7 mouse cellular contexts compared by ENCODE assay signal in the genomic region with DNA sequence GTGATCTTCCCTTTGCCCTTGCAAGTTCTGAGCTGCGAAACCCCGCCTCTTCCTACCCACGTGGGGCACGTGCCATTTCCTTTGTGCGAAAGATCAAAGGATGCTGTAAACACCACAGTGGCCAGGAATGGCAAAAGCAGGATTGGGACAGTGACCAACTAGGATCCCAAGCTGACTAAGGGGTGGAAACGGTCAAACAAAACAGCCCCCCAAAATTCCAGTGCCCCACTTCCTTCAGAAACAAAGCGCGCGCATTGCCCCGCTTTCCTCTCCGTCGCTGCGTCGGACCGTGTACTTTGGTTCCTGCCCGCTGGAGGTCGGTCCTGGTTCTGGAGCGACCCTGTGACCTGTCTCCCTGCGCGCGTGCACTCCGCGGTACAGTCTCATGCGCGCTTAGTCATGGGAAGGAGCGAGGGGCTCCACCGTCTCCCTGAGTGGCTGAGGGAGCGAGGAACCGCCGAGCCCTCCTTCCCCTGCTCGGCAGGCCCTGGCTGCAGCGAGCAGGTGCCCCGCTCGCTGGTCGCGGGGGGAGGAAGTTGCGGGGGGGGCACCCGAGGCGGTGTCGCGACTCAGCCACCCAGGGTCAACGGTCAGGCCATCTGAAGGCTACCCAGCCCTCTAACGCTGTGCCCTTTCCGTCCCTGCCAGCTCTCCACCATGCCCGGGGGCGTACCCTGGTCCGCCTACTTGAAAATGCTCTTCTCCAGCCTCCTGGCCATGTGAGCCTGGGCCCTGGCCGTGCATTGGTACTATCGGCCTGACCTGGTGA. TPM values are rescaled to one million over a fixed set of nuclear protein-coding genes. Genes with fewer than 3 reads are reported as not detected.
A peak's percentile ranks its signal among the peaks of the same experiment; 100 is the strongest.
DNase-seq lines count a peak whose midpoint lies in the region; ATAC-seq and TF ChIP-seq lines count a peak whose summit lies in the region.
"Not testable (repeated sequence)": the region's sequence is repeated elsewhere in the genome, so short reads cannot be mapped to it uniquely, and the experiment has no call there.

A gene (plus strand): TSS at position 410 of the 769 bp plus-strand sequence.

- peak within 1 kb of the TSS; percentile 64 for H3K4me3 ChIP-seq in embryonic facial prominence, embryonic 10.5 days
- peak within 1 kb of the TSS; percentile 41 for H3K4me3 ChIP-seq in intestine, postnatal 0 days (ENCODE audit: low read depth, low read length)
- peak within 1 kb of the TSS; percentile 63 for H3K4me3 ChIP-seq in midbrain, embryonic 10.5 days

- peak within 1 kb of the TSS; percentile 89 for H3K27ac ChIP-seq in embryonic facial prominence, embryonic 10.5 days (replicated peaks)
- H3K27ac ChIP-seq in intestine, postnatal 0 days (ENCODE audit: low read depth, low read length), result not testable (repeated sequence)
- peak within 1 kb of the TSS; percentile 87 for H3K27ac ChIP-seq in midbrain, embryonic 10.5 days (replicated peaks)

- not testable (repeated sequence) for TF ChIP-seq CTCF in intestine, postnatal 0 days (IDR thresholded peaks at IDR 0.05; ENCODE audit: low read depth)

- H3K36me3 ChIP-seq in embryonic facial prominence, embryonic 10.5 days (replicated peaks); intestine, postnatal 0 days (ENCODE audit: control insufficient read depth, insufficient read depth); midbrain, embryonic 10.5 days: not testable (repeated sequence)

- peak within 1 kb of the TSS; percentile 34; the same call in 1 of the 2 replicates for H3K9ac ChIP-seq in intestine, postnatal 0 days (ENCODE audit: low read depth, low read length)

- not testable (repeated sequence) for H3K9me3 ChIP-seq in embryonic facial prominence, embryonic 10.5 days; intestine, postnatal 0 days (ENCODE audit: control insufficient read depth); midbrain, embryonic 10.5 days (replicated peaks)

- intact Hi-C loops in left cerebral cortex, postnatal 4 days (cut with DNase I), result not testable (repeated sequence)

- DNase-seq in adrenal gland, postnatal 14 days, result peak; percentile 60
- peak; percentile 69 for DNase-seq in embryonic facial prominence, embryonic 10.5 days (ENCODE audit: low spot score)
- not testable (repeated sequence) for DNase-seq in gonadal fat pad, adult 2 months (ENCODE audit: low read depth)
- peak; percentile 35 for DNase-seq in left cerebral cortex, postnatal 4 days
- peak; percentile 67 for DNase-seq in midbrain, embryonic 10.5 days (ENCODE audit: low spot score)
- peak; percentile 49 for DNase-seq in right cerebral cortex, postnatal 4 days

- not testable (repeated sequence) for H3K27me3 ChIP-seq in embryonic facial prominence, embryonic 10.5 days (replicated peaks; ENCODE audit: low read depth, poor library complexity, severe bottlenecking); intestine, postnatal 0 days (replicated peaks; ENCODE audit: control insufficient read depth, insufficient read depth, low read length); midbrain, embryonic 10.5 days (ENCODE audit: low read depth, poor library complexity, severe bottlenecking)

- 3% methylated on average over 49 of the region's 49 CpGs for WGBS in embryonic facial prominence, embryonic 10.5 days
- 1% methylated on average over 49 of the region's 49 CpGs for WGBS in intestine, postnatal 0 days
- 3% methylated on average over 48 of the region's 49 CpGs for WGBS in midbrain, embryonic 10.5 days

- H3K4me1 ChIP-seq in embryonic facial prominence, embryonic 10.5 days; intestine, postnatal 0 days (replicated peaks; ENCODE audit: control insufficient read depth, insufficient read depth, low read length); midbrain, embryonic 10.5 days: not testable (repeated sequence)

- H3K4me2 ChIP-seq in intestine, postnatal 0 days (replicated peaks; ENCODE audit: low read depth), result peak within 1 kb of the TSS; percentile 80

- ATAC-seq in intestine, postnatal 0 days, result peak; percentile 80

RNA-seq across cellular contexts. Expression of the gene that starts here (rescaled TPM):
- 20.0 and 24.6 TPM in 2 replicates for total RNA-seq in adrenal gland, postnatal 14 days (2021)
- polyA plus RNA-seq in embryonic facial prominence, embryonic 10.5 days (2016; fragmentation: Nextera tagmentation; extraction: Ambion mirVana), result 112 and 115 TPM in 2 replicates
- 14.2 and 15.2 TPM in 2 replicates for polyA plus RNA-seq in gonadal fat pad, adult 2 months (2012; rRNA removed)
- 19.8 and 20.1 TPM in 2 replicates for polyA plus RNA-seq in intestine, postnatal 0 days (2015; fragmentation: Nextera tagmentation; extraction: Ambion mirVana)
- 10 to 100 TPM; 37.1 to 37.7 TPM for total RNA-seq in left cerebral cortex, postnatal 4 days (2021)
- polyA plus RNA-seq in midbrain, embryonic 10.5 days (2016; fragmentation: Nextera tagmentation; extraction: Ambion mirVana), result 102 and 110 TPM in 2 replicates
